Mouse (Mus musculus) midbrain, embryonic 15.5 days (tissue): ENCODE data around the gene Hadh. TPM values are rescaled to one million over a fixed set of nuclear protein-coding genes. Genes with fewer than 3 reads are reported as not detected.
A peak's percentile ranks its signal among the peaks of the same experiment; 100 is the strongest.

Experiments used
- ATAC-seq: fragments of 200-750 bp; cut with Nextera tagmentation; replicated peaks from 2 replicates; pipeline ENCODE4 v1.8.0; 2017; ENCODE audit warnings: moderate TSS enrichment
- H3K27ac ChIP-seq: fragments of 300-500 bp; sonication (generic); 2 replicates; pipeline ENCODE4 v1.5.1; 2015; ENCODE audit warnings: mild to moderate bottlenecking, inconsistent platforms
- H3K27me3 ChIP-seq: fragments of 300-500 bp; sonication (generic); replicated peaks from 2 replicates; pipeline ENCODE4 v1.6.1; 2015; ENCODE audit warnings: inconsistent platforms
- H3K36me3 ChIP-seq: fragments of 300-500 bp; sonication (generic); replicated peaks from 2 replicates; pipeline ENCODE4 v1.6.1; 2015; ENCODE audit warnings: inconsistent platforms
- H3K4me1 ChIP-seq: fragments of 300-500 bp; sonication (generic); 2 replicates; pipeline ENCODE4 v1.6.1; 2015; ENCODE audit warnings: inconsistent platforms
- H3K4me2 ChIP-seq: fragments of 300-500 bp; sonication (generic); 2 replicates; pipeline ENCODE4 v1.6.1; 2015; ENCODE audit warnings: inconsistent platforms, mild to moderate bottlenecking, moderate library complexity
- H3K4me3 ChIP-seq: fragments of 300-500 bp; sonication (generic); 2 replicates; pipeline ENCODE4 v1.5.1; 2015; ENCODE audit warnings: mild to moderate bottlenecking, inconsistent platforms
- H3K9ac ChIP-seq: fragments of 300-500 bp; sonication (generic); 2 replicates; pipeline ENCODE4 v1.6.1; 2015; ENCODE audit warnings: mild to moderate bottlenecking, inconsistent platforms
- H3K9me3 ChIP-seq: fragments of 300-500 bp; sonication (generic); 2 replicates; pipeline ENCODE4 v1.6.1; 2016; ENCODE audit warnings: inconsistent platforms
- WGBS: fragments of 180-500 bp; shearing (Covaris S2); methylation state at CpG from one replicate; pipeline ENCODE4 v1.1.7; 2015; ENCODE audit warnings: mixed read lengths; 5-methylcytosine and 5-hydroxymethylcytosine counted together
- polyA plus RNA-seq: library from polyadenylated mRNA; unstranded; fragments of >200 nt; fragmentation: Nextera tagmentation; extraction: Ambion mirVana; gene quantifications from 2 replicates; pipeline ENCODE4 v1.2.1, GENCODE M21; 2015

Gene Hadh
- polyA plus RNA-seq, 1 experiment from 2014 or later, result 20.8 TPM

GRCm38 (mm10) chr3:131247447-131247846 lies 24.5 kb downstream of the Hadh start:
- Histone ChIP-seq H3K9ac (no peak overlapping the region), H3K36me3 (no peaks in the 10 kb centered on the region), H3K4me2 (no peak overlapping the region), H3K4me1 (no peaks in the 10 kb centered on the region), H3K9me3 (no peaks in the 10 kb centered on the region), H3K27me3 (no peaks in the 10 kb centered on the region), H3K4me3 (no peak overlapping the region), H3K27ac (no peak overlapping the region)
- 79% methylated on average over 6 of the region's 6 CpGs for WGBS
- ATAC-seq, result no peak

- no peaks in the 10 kb centered on the region for H3K4me1 ChIP-seq
These were observed 25.3 kb downstream of the Hadh start for GRCm38 (mm10) chr3:131246579-131247046.

GRCm38 (mm10) chr3:131245766-131246578 lies 25.9 kb downstream of the Hadh start:
- no peaks in the 10 kb centered on the region for H3K27me3 ChIP-seq
- H3K4me3 ChIP-seq, result no peak overlapping the region
- no peak overlapping the region for H3K27ac ChIP-seq
- H3K36me3 ChIP-seq, result no peaks in the 10 kb centered on the region
- H3K9me3 ChIP-seq, result no peaks in the 10 kb centered on the region
- H3K4me1 ChIP-seq, result no peaks in the 10 kb centered on the region
- ATAC-seq, result peak; percentile 76
- H3K4me2 ChIP-seq, result no peak overlapping the region
- 64% methylated on average over 11 of the region's 11 CpGs for WGBS
- no peak overlapping the region for H3K9ac ChIP-seq

More at GRCm38 (mm10) chr3:131246579-131247046, 25.3 kb downstream of the Hadh start:
- H3K4me2 ChIP-seq, result no peak overlapping the region
- 0 out of 2 replicates have a peak, but pooled peaks have one; percentile 21 for ATAC-seq
- 94% methylated on average over 8 of the region's 8 CpGs for WGBS
- H3K9me3 ChIP-seq, result no peaks in the 10 kb centered on the region
- no peak overlapping the region for H3K9ac ChIP-seq
- H3K27ac ChIP-seq, result no peak overlapping the region
- no peak overlapping the region for H3K4me3 ChIP-seq
- H3K36me3 ChIP-seq, result no peaks in the 10 kb centered on the region
- no peaks in the 10 kb centered on the region for H3K27me3 ChIP-seq

GRCm38 (mm10) chr3:131237785-131238633 lies 33.9 kb downstream of the Hadh start:
- H3K9me3 ChIP-seq, result no peaks in the 10 kb centered on the region
- peak; percentile 90 for ATAC-seq
- H3K4me3 ChIP-seq, result 0 out of 2 replicates have a peak overlapping the region, but pooled peaks have one; percentile 14
- WGBS, result 57% methylated on average over 19 of the region's 19 CpGs
- H3K4me1 ChIP-seq, result peaks cover 4% of the 10 kb centered on the region
- peak overlapping the region; percentile 39 for H3K4me2 ChIP-seq
- no peaks in the 10 kb centered on the region for H3K36me3 ChIP-seq
- no peak overlapping the region for H3K27ac ChIP-seq
- no peaks in the 10 kb centered on the region for H3K27me3 ChIP-seq
- no peak overlapping the region; the same call in 1 of the 2 replicates for H3K9ac ChIP-seq

- 0 out of 2 replicates have a peak overlapping the region, but pooled peaks have one; percentile 17 for H3K27ac ChIP-seq
- no peak overlapping the region for H3K4me3 ChIP-seq
- H3K9me3 ChIP-seq, result no peaks in the 10 kb centered on the region
- H3K9ac ChIP-seq, result no peak overlapping the region
- H3K27me3 ChIP-seq, result no peaks in the 10 kb centered on the region
- H3K36me3 ChIP-seq, result no peaks in the 10 kb centered on the region
- peaks cover 4% of the 10 kb centered on the region for H3K4me1 ChIP-seq
- peak; percentile 24; the same call in 1 of the 2 replicates for ATAC-seq
- WGBS, result 72% methylated on average over 6 of the region's 6 CpGs
- H3K4me2 ChIP-seq, result no peak overlapping the region
These were observed 34.8 kb downstream of the Hadh start for GRCm38 (mm10) chr3:131237061-131237460.

- no peak for ATAC-seq
- H3K27ac ChIP-seq, result no peak overlapping the region
- H3K27me3 ChIP-seq, result no peaks in the 10 kb centered on the region
- no peak overlapping the region for H3K4me2 ChIP-seq
- H3K36me3 ChIP-seq, result no peaks in the 10 kb centered on the region
- 76% methylated on average over 6 of the region's 6 CpGs for WGBS
- no peaks in the 10 kb centered on the region for H3K9me3 ChIP-seq
- no peak overlapping the region for H3K9ac ChIP-seq
- no peak overlapping the region for H3K4me3 ChIP-seq
- no peaks in the 10 kb centered on the region for H3K4me1 ChIP-seq
These were observed 43.8 kb downstream of the Hadh start for GRCm38 (mm10) chr3:131228083-131228482.

- Histone ChIP-seq H3K4me3 (no peak overlapping the region), H3K4me2 (no peak overlapping the region), H3K27me3 (no peaks in the 10 kb centered on the region), H3K4me1 (no peaks in the 10 kb centered on the region), H3K9ac (no peak overlapping the region), H3K9me3 (no peaks in the 10 kb centered on the region), H3K36me3 (no peaks in the 10 kb centered on the region), H3K27ac (no peak overlapping the region)
- ATAC-seq, result no peak
- 93% methylated on average over 14 of the region's 14 CpGs for WGBS
These were observed 53.1 kb downstream of the Hadh start for GRCm38 (mm10) chr3:131218636-131219390.

- H3K4me2 ChIP-seq, result no peak overlapping the region
- no peaks in the 10 kb centered on the region for H3K9me3 ChIP-seq
- no peak overlapping the region for H3K4me3 ChIP-seq
- no peak overlapping the region for H3K27ac ChIP-seq
- ATAC-seq, result no peak
- H3K36me3 ChIP-seq, result no peaks in the 10 kb centered on the region
- no peak overlapping the region for H3K9ac ChIP-seq
- no peaks in the 10 kb centered on the region for H3K27me3 ChIP-seq
- no peaks in the 10 kb centered on the region for H3K4me1 ChIP-seq
- WGBS, result 71% methylated on average over 9 of the region's 9 CpGs
These were observed 57.1 kb downstream of the Hadh start for GRCm38 (mm10) chr3:131214841-131215240.

- no peak for ATAC-seq
- Histone ChIP-seq H3K4me2 (no peak overlapping the region), H3K36me3 (no peaks in the 10 kb centered on the region), H3K9ac (no peak overlapping the region), H3K27me3 (no peaks in the 10 kb centered on the region), H3K4me1 (no peaks in the 10 kb centered on the region), H3K27ac (no peak overlapping the region), H3K4me3 (no peak overlapping the region), H3K9me3 (no peaks in the 10 kb centered on the region)
- 87% methylated on average over 9 of the region's 9 CpGs for WGBS
These were observed 57.7 kb downstream of the Hadh start for GRCm38 (mm10) chr3:131214060-131214658.

GRCm38 (mm10) chr3:131212200-131212599 lies 59.7 kb downstream of the Hadh start:
- no peak overlapping the region for H3K4me2 ChIP-seq
- H3K27me3 ChIP-seq, result no peaks in the 10 kb centered on the region
- H3K9ac ChIP-seq, result no peak overlapping the region
- H3K4me3 ChIP-seq, result no peak overlapping the region
- no peak overlapping the region for H3K27ac ChIP-seq
- H3K4me1 ChIP-seq, result no peaks in the 10 kb centered on the region
- H3K9me3 ChIP-seq, result no peaks in the 10 kb centered on the region
- no peak for ATAC-seq
- H3K36me3 ChIP-seq, result no peaks in the 10 kb centered on the region
- WGBS, result 87% methylated on average over 7 of the region's 7 CpGs

GRCm38 (mm10) chr3:131208265-131208891 lies 63.5 kb downstream of the Hadh start:
- Histone ChIP-seq H3K4me3 (no peak overlapping the region), H3K9me3 (no peaks in the 10 kb centered on the region), H3K27ac (no peak overlapping the region), H3K27me3 (no peaks in the 10 kb centered on the region), H3K4me2 (no peak overlapping the region), H3K36me3 (no peaks in the 10 kb centered on the region), H3K4me1 (no peaks in the 10 kb centered on the region), H3K9ac (no peak overlapping the region)
- ATAC-seq, result peak; percentile 45
- WGBS, result 63% methylated on average over 13 of the region's 13 CpGs
